Mouse (Mus musculus): ENCODE results near the gene Lamc3. TPM values are rescaled to one million over a fixed set of nuclear protein-coding genes. Genes with fewer than 3 reads are reported as not detected.

Gene Lamc3
- polyA plus RNA-seq, 2 experiments, result 0.84 to 1.1 TPM

- Histone ChIP-seq H3K27ac (replicated peaks; ENCODE audit: low read depth, low read length) (no peak overlapping the region), H3K9me3 (ENCODE audit: control insufficient read depth, low read length) (no peaks in the 10 kb centered on the region), H3K4me3 (replicated peaks; ENCODE audit: low read length) (no peak overlapping the region), H3K27me3 (ENCODE audit: control insufficient read depth, insufficient read depth, low read length) (no peaks in the 10 kb centered on the region), H3K36me3 (ENCODE audit: control insufficient read depth, insufficient read depth, low read length) (no peaks in the 10 kb centered on the region), H3K4me2 (replicated peaks; ENCODE audit: low read depth, low read length, severe bottlenecking) (no peak overlapping the region), H3K9ac (ENCODE audit: low read depth, low read length, severe bottlenecking) (no peak overlapping the region), H3K4me1 (ENCODE audit: control insufficient read depth, insufficient read depth, low read length) (peaks cover 15% of the 10 kb centered on the region)
- DNase-seq (ENCODE audit: low spot score) (no peak), ATAC-seq (ENCODE audit: low FRiP score, low read depth) (no peak)
- no peak for TF ChIP-seq POLR2A (IDR thresholded peaks at IDR 0.05; ENCODE audit: borderline replicate concordance, extremely low read depth, insufficient read depth, insufficient read length)
- 24% methylated on average over 12 of the region's 12 CpGs for WGBS
Observed at GRCm38 (mm10) chr2:31858500-31858899, 28.6 kb upstream of the Lamc3 start.

- no peaks in the 10 kb centered on the region for H3K36me3 ChIP-seq (ENCODE audit: control insufficient read depth, insufficient read depth, low read length)
- no peak overlapping the region for H3K4me3 ChIP-seq (replicated peaks; ENCODE audit: low read length)
- TF ChIP-seq POLR2A (IDR thresholded peaks at IDR 0.05; ENCODE audit: borderline replicate concordance, extremely low read depth, insufficient read depth, insufficient read length), result no peak
- no peaks in the 10 kb centered on the region for H3K27me3 ChIP-seq (ENCODE audit: control insufficient read depth, insufficient read depth, low read length)
- H3K27ac ChIP-seq (replicated peaks; ENCODE audit: low read depth, low read length), result no peak overlapping the region
- no peak overlapping the region for H3K9ac ChIP-seq (ENCODE audit: low read depth, low read length, severe bottlenecking)
- ATAC-seq (ENCODE audit: low FRiP score, low read depth) (no peak), DNase-seq (ENCODE audit: low spot score) (no peak)
- no peak overlapping the region for H3K4me2 ChIP-seq (replicated peaks; ENCODE audit: low read depth, low read length, severe bottlenecking)
- peaks cover 15% of the 10 kb centered on the region for H3K4me1 ChIP-seq (ENCODE audit: control insufficient read depth, insufficient read depth, low read length)
- 64% methylated on average over 1 of the region's 1 CpGs for WGBS
- H3K9me3 ChIP-seq (ENCODE audit: control insufficient read depth, low read length), result no peaks in the 10 kb centered on the region
Observed at GRCm38 (mm10) chr2:31862919-31863318, 24.2 kb upstream of the Lamc3 start.

DNA sequence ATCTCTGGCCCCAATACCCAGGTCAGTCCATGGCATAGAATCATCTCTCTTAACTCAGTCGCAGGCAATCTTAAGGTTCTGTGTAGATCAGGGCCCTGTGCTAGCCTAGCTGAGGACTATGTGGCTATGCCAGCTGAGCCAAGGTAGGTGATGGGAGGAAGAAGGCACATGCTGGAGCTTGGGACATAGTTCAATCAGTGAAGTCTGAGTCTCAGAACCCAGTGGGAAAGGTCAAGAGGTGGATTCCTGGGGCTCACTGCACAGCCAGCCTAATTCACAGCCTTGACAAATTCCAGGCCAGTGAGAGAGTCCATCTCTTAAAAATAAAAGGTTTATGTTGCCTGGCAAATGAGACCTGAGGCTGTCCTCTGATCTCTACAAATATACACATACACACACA is 23.3 kb upstream of the Lamc3 start:
- Histone ChIP-seq H3K9me3 (ENCODE audit: control insufficient read depth, low read length) (no peaks in the 10 kb centered on the region), H3K9ac (ENCODE audit: low read depth, low read length, severe bottlenecking) (no peak overlapping the region), H3K4me1 (ENCODE audit: control insufficient read depth, insufficient read depth, low read length) (peaks cover 15% of the 10 kb centered on the region), H3K36me3 (ENCODE audit: control insufficient read depth, insufficient read depth, low read length) (no peaks in the 10 kb centered on the region), H3K27me3 (ENCODE audit: control insufficient read depth, insufficient read depth, low read length) (no peaks in the 10 kb centered on the region), H3K4me3 (replicated peaks; ENCODE audit: low read length) (no peak overlapping the region), H3K27ac (replicated peaks; ENCODE audit: low read depth, low read length) (no peak overlapping the region), H3K4me2 (replicated peaks; ENCODE audit: low read depth, low read length, severe bottlenecking) (no peak overlapping the region)
- DNase-seq (ENCODE audit: low spot score) (no peak), ATAC-seq (ENCODE audit: low FRiP score, low read depth) (no peak)
- 83% methylated on average over 1 of the region's 1 CpGs for WGBS
- no peak for TF ChIP-seq POLR2A (IDR thresholded peaks at IDR 0.05; ENCODE audit: borderline replicate concordance, extremely low read depth, insufficient read depth, insufficient read length)

DNA sequence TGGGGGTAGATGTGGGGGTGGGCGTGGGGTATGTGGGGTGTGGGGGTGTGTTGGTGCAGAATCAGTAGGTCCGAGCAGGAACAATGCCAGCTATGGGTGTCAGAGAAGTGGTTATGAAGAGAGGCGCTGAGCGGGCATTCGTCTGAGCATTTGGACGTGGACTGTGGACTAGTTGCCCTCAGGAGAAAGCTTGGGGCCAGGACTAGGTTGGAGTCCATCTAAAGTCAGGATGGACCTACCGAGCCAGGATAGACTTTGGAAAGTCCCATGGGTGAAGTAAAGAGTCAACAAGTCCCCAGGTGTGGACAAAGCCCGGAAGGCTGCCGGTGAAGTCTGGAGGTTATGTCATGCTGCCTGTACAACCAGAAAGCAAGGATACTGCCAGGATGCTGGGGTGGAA is 22.2 kb upstream of the Lamc3 start:
- 88% methylated on average over 9 of the region's 9 CpGs for WGBS
- ATAC-seq (ENCODE audit: low FRiP score, low read depth) (no peak), DNase-seq (ENCODE audit: low spot score) (no peak)
- Histone ChIP-seq H3K4me3 (replicated peaks; ENCODE audit: low read length) (no peak overlapping the region), H3K9me3 (ENCODE audit: control insufficient read depth, low read length) (no peaks in the 10 kb centered on the region), H3K9ac (ENCODE audit: low read depth, low read length, severe bottlenecking) (no peak overlapping the region), H3K4me2 (replicated peaks; ENCODE audit: low read depth, low read length, severe bottlenecking) (no peak overlapping the region), H3K4me1 (ENCODE audit: control insufficient read depth, insufficient read depth, low read length) (peaks cover 4% of the 10 kb centered on the region; the same call in 1 of the 2 replicates), H3K27me3 (ENCODE audit: control insufficient read depth, insufficient read depth, low read length) (no peaks in the 10 kb centered on the region), H3K27ac (replicated peaks; ENCODE audit: low read depth, low read length) (no peak overlapping the region), H3K36me3 (ENCODE audit: control insufficient read depth, insufficient read depth, low read length) (no peaks in the 10 kb centered on the region)
- TF ChIP-seq POLR2A (IDR thresholded peaks at IDR 0.05; ENCODE audit: borderline replicate concordance, extremely low read depth, insufficient read depth, insufficient read length), result no peak

GRCm38 (mm10) chr2:31865322-31865721 is 21.8 kb upstream of the Lamc3 start:
- H3K4me3 ChIP-seq (replicated peaks; ENCODE audit: low read length), result no peak overlapping the region
- no peak for TF ChIP-seq POLR2A (IDR thresholded peaks at IDR 0.05; ENCODE audit: borderline replicate concordance, extremely low read depth, insufficient read depth, insufficient read length)
- no peaks in the 10 kb centered on the region for H3K4me1 ChIP-seq (ENCODE audit: control insufficient read depth, insufficient read depth, low read length)
- no peak overlapping the region for H3K27ac ChIP-seq (replicated peaks; ENCODE audit: low read depth, low read length)
- WGBS, result 52% methylated on average over 4 of the region's 4 CpGs
- no peak overlapping the region for H3K9ac ChIP-seq (ENCODE audit: low read depth, low read length, severe bottlenecking)
- H3K4me2 ChIP-seq (replicated peaks; ENCODE audit: low read depth, low read length, severe bottlenecking), result no peak overlapping the region
- ATAC-seq (ENCODE audit: low FRiP score, low read depth) (no peak), DNase-seq (ENCODE audit: low spot score) (no peak)
- H3K27me3 ChIP-seq (ENCODE audit: control insufficient read depth, insufficient read depth, low read length), result no peaks in the 10 kb centered on the region
- no peaks in the 10 kb centered on the region for H3K36me3 ChIP-seq (ENCODE audit: control insufficient read depth, insufficient read depth, low read length)
- no peaks in the 10 kb centered on the region for H3K9me3 ChIP-seq (ENCODE audit: control insufficient read depth, low read length)

GRCm38 (mm10) chr2:31865794-31866193 is 21.3 kb upstream of the Lamc3 start:
- no peak overlapping the region for H3K9ac ChIP-seq (ENCODE audit: low read depth, low read length, severe bottlenecking)
- H3K27me3 ChIP-seq (ENCODE audit: control insufficient read depth, insufficient read depth, low read length), result no peaks in the 10 kb centered on the region
- no peaks in the 10 kb centered on the region for H3K36me3 ChIP-seq (ENCODE audit: control insufficient read depth, insufficient read depth, low read length)
- no peak overlapping the region for H3K4me2 ChIP-seq (replicated peaks; ENCODE audit: low read depth, low read length, severe bottlenecking)
- DNase-seq (ENCODE audit: low spot score), result no peak
- H3K4me3 ChIP-seq (replicated peaks; ENCODE audit: low read length), result no peak overlapping the region
- H3K27ac ChIP-seq (replicated peaks; ENCODE audit: low read depth, low read length), result no peak overlapping the region
- no peaks in the 10 kb centered on the region for H3K9me3 ChIP-seq (ENCODE audit: control insufficient read depth, low read length)
- 22% methylated on average over 2 of the region's 2 CpGs for WGBS
- no peaks in the 10 kb centered on the region for H3K4me1 ChIP-seq (ENCODE audit: control insufficient read depth, insufficient read depth, low read length)
- ATAC-seq (ENCODE audit: low FRiP score, low read depth), result no peak
- TF ChIP-seq POLR2A (IDR thresholded peaks at IDR 0.05; ENCODE audit: borderline replicate concordance, extremely low read depth, insufficient read depth, insufficient read length), result no peak
